Mouse (Mus musculus): ENCODE measurements at regions not wholly inside any gene's neighbourhood (a gene's known extent, or its start where the extent isn't known, plus 50 kb on each side); places are given as distances from the start of the nearest gene placed in this dataset.
"Not testable (repeated sequence)": the region's sequence is repeated elsewhere in the genome, so short reads cannot be mapped to it uniquely, and the experiment has no call there.

GRCm38 (mm10) chr7:82101314-82101713, 72.3 kb upstream of the Sh3gl3 start:
- H3K36me3 ChIP-seq (replicated peaks), result no peaks in the 10 kb centered on the region
- WGBS, result 88% methylated on average over 2 of the region's 2 CpGs
- H3K4me3 ChIP-seq (replicated peaks), result no peak overlapping the region
- no peaks in the 10 kb centered on the region for H3K4me1 ChIP-seq
- no peak overlapping the region for H3K27ac ChIP-seq
- H3K27me3 ChIP-seq, result no peaks in the 10 kb centered on the region
- no peak overlapping the region for H3K4me2 ChIP-seq
- no peaks in the 10 kb centered on the region for H3K9me3 ChIP-seq
- no peak overlapping the region for H3K9ac ChIP-seq
- ATAC-seq (ENCODE audit: low FRiP score), result no peak

GRCm38 (mm10) chr7:82105631-82106030, 68.0 kb upstream of the Sh3gl3 start:
- Histone ChIP-seq H3K36me3 (replicated peaks) (no peaks in the 10 kb centered on the region), H3K9me3 (no peaks in the 10 kb centered on the region), H3K4me3 (replicated peaks) (no peak overlapping the region), H3K27ac (no peak overlapping the region), H3K4me2 (no peak overlapping the region), H3K27me3 (no peaks in the 10 kb centered on the region), H3K4me1 (no peaks in the 10 kb centered on the region), H3K9ac (no peak overlapping the region)
- ATAC-seq (ENCODE audit: low FRiP score), result no peak
- WGBS, result 91% methylated on average over 5 of the region's 5 CpGs

- not testable (repeated sequence) for H3K27me3 ChIP-seq; H3K9me3 ChIP-seq; H3K4me1 ChIP-seq; H3K9ac ChIP-seq; ATAC-seq (ENCODE audit: low FRiP score); H3K4me3 ChIP-seq (replicated peaks); H3K27ac ChIP-seq; H3K4me2 ChIP-seq; H3K36me3 ChIP-seq (replicated peaks)
Measured at GRCm38 (mm10) chr7:82109141-82109540, 64.5 kb upstream of the Sh3gl3 start.

GRCm38 (mm10) chr7:82109550-82109949, 64.1 kb upstream of the Sh3gl3 start:
- no peak overlapping the region for H3K9ac ChIP-seq
- H3K4me2 ChIP-seq, result no peak overlapping the region
- WGBS, result 64% methylated on average over 5 of the region's 5 CpGs
- H3K27ac ChIP-seq, result no peak overlapping the region
- no peak overlapping the region for H3K4me3 ChIP-seq (replicated peaks)
- H3K9me3 ChIP-seq, result no peaks in the 10 kb centered on the region
- no peaks in the 10 kb centered on the region for H3K36me3 ChIP-seq (replicated peaks)
- no peaks in the 10 kb centered on the region for H3K27me3 ChIP-seq
- no peaks in the 10 kb centered on the region for H3K4me1 ChIP-seq
- ATAC-seq (ENCODE audit: low FRiP score), result no peak

GRCm38 (mm10) chr7:82109977-82110376, 63.7 kb upstream of the Sh3gl3 start:
- ATAC-seq (ENCODE audit: low FRiP score), result no peak
- Histone ChIP-seq H3K9ac (no peak overlapping the region), H3K4me2 (no peak overlapping the region), H3K27me3 (no peaks in the 10 kb centered on the region), H3K27ac (no peak overlapping the region), H3K9me3 (no peaks in the 10 kb centered on the region), H3K4me1 (no peaks in the 10 kb centered on the region), H3K36me3 (replicated peaks) (no peaks in the 10 kb centered on the region), H3K4me3 (replicated peaks) (no peak overlapping the region)
- 86% methylated on average over 8 of the region's 8 CpGs for WGBS

GRCm38 (mm10) chr7:82112046-82112445, 61.6 kb upstream of the Sh3gl3 start:
- no peaks in the 10 kb centered on the region for H3K9me3 ChIP-seq
- WGBS, result 68% methylated on average over 6 of the region's 6 CpGs
- no peaks in the 10 kb centered on the region for H3K36me3 ChIP-seq (replicated peaks)
- no peak overlapping the region for H3K4me2 ChIP-seq
- no peak overlapping the region for H3K9ac ChIP-seq
- H3K27me3 ChIP-seq, result no peaks in the 10 kb centered on the region
- no peak overlapping the region for H3K4me3 ChIP-seq (replicated peaks)
- no peak overlapping the region for H3K27ac ChIP-seq
- H3K4me1 ChIP-seq, result no peaks in the 10 kb centered on the region
- no peak for ATAC-seq (ENCODE audit: low FRiP score)

GRCm38 (mm10) chr7:82115646-82116045, 58.0 kb upstream of the Sh3gl3 start:
- Histone ChIP-seq H3K36me3 (replicated peaks) (no peaks in the 10 kb centered on the region), H3K4me2 (no peak overlapping the region), H3K4me3 (replicated peaks) (no peak overlapping the region), H3K9ac (no peak overlapping the region), H3K27ac (no peak overlapping the region), H3K4me1 (no peaks in the 10 kb centered on the region), H3K9me3 (no peaks in the 10 kb centered on the region), H3K27me3 (0 out of 2 replicates have a peak, but pooled peaks cover 2% of the 10 kb centered on the region)
- ATAC-seq (ENCODE audit: low FRiP score), result no peak
- WGBS, result 92% methylated on average over 6 of the region's 6 CpGs

- no peaks in the 10 kb centered on the region for H3K9me3 ChIP-seq
- H3K36me3 ChIP-seq (replicated peaks), result no peaks in the 10 kb centered on the region
- ATAC-seq (ENCODE audit: low FRiP score), result peak; percentile 72; the same call in 1 of the 2 replicates
- WGBS, result 26% methylated on average over 2 of the region's 2 CpGs
- H3K27ac ChIP-seq, result no peak overlapping the region
- no peaks in the 10 kb centered on the region for H3K4me1 ChIP-seq
- H3K4me2 ChIP-seq, result no peak overlapping the region
- H3K4me3 ChIP-seq (replicated peaks), result no peak overlapping the region
- H3K9ac ChIP-seq, result no peak overlapping the region
- H3K27me3 ChIP-seq, result 0 out of 2 replicates have a peak, but pooled peaks cover 2% of the 10 kb centered on the region
Measured at GRCm38 (mm10) chr7:82119266-82119665, 54.4 kb upstream of the Sh3gl3 start.

GRCm38 (mm10) chr7:82119866-82120265, 53.8 kb upstream of the Sh3gl3 start:
- Histone ChIP-seq H3K36me3 (replicated peaks) (no peaks in the 10 kb centered on the region), H3K9me3 (no peaks in the 10 kb centered on the region), H3K27me3 (0 out of 2 replicates have a peak, but pooled peaks cover 2% of the 10 kb centered on the region), H3K4me1 (no peaks in the 10 kb centered on the region), H3K4me2 (no peak overlapping the region), H3K27ac (no peak overlapping the region), H3K4me3 (replicated peaks) (no peak overlapping the region), H3K9ac (no peak overlapping the region)
- no peak for ATAC-seq (ENCODE audit: low FRiP score)
- WGBS, result 51% methylated on average over 9 of the region's 9 CpGs

- WGBS, result 13% methylated on average over 1 of the region's 1 CpGs
- Histone ChIP-seq H3K27ac (no peak overlapping the region), H3K27me3 (0 out of 2 replicates have a peak, but pooled peaks cover 2% of the 10 kb centered on the region), H3K9me3 (no peaks in the 10 kb centered on the region), H3K36me3 (replicated peaks) (no peaks in the 10 kb centered on the region), H3K4me1 (no peaks in the 10 kb centered on the region), H3K4me3 (replicated peaks) (no peak overlapping the region), H3K9ac (no peak overlapping the region), H3K4me2 (no peak overlapping the region)
- ATAC-seq (ENCODE audit: low FRiP score), result peak; percentile 9; the same call in 1 of the 2 replicates
Measured at GRCm38 (mm10) chr7:82121746-82122145, 51.9 kb upstream of the Sh3gl3 start.
